Mouse (Mus musculus) stomach, embryonic 14.5 days (tissue): Measurements from ENCODE around the gene Palld. TPM values are rescaled to one million over a fixed set of nuclear protein-coding genes. Genes with fewer than 3 reads are reported as not detected.

Source experiments
- ATAC-seq: fragments of 200-750 bp; cut with Nextera tagmentation; 2 replicates; pipeline ENCODE4 v1.8.0; 2017; ENCODE audit warnings: low read depth, moderate TSS enrichment; ENCODE audit not compliant: insufficient number of reproducible peaks, insufficient read depth, low FRiP score
- H3K27ac ChIP-seq: fragments of 300-500 bp; sonication (generic); 2 replicates; pipeline ENCODE4 v1.5.1; 2014; ENCODE audit warnings: mild to moderate bottlenecking, low read length, moderate library complexity, mixed read lengths
- H3K27me3 ChIP-seq: fragments of 300-500 bp; sonication (generic); 2 replicates; pipeline ENCODE4 v1.6.1; 2014; ENCODE audit warnings: low read length, control low read depth, mixed read lengths; ENCODE audit not compliant: control insufficient read depth, insufficient read depth
- H3K36me3 ChIP-seq: fragments of 300-500 bp; sonication (generic); 2 replicates; pipeline ENCODE4 v1.6.1; 2014; ENCODE audit warnings: mild to moderate bottlenecking, control low read depth, low read length, moderate library complexity, mixed read lengths; ENCODE audit not compliant: control insufficient read depth, insufficient read depth
- H3K4me1 ChIP-seq: fragments of 300-500 bp; sonication (generic); 2 replicates; pipeline ENCODE4 v1.6.1; 2014; ENCODE audit warnings: low read length, control low read depth, mixed read lengths; ENCODE audit not compliant: control insufficient read depth, insufficient read depth
- H3K4me2 ChIP-seq: fragments of 300-500 bp; sonication (generic); replicated peaks from 2 replicates; pipeline ENCODE4 v1.6.1; 2014; ENCODE audit warnings: low read depth, low read length, control low read depth
- H3K4me3 ChIP-seq: fragments of 300-500 bp; sonication (generic); 2 replicates; pipeline ENCODE4 v1.5.1; 2014; ENCODE audit warnings: low read depth, low read length, control low read depth
- H3K9ac ChIP-seq: fragments of 300-500 bp; sonication (generic); replicated peaks from 2 replicates; pipeline ENCODE4 v1.6.1; 2014; ENCODE audit warnings: low read depth, mild to moderate bottlenecking, control low read depth, low read length, moderate library complexity, mixed read lengths
- H3K9me3 ChIP-seq: fragments of 300-500 bp; sonication (generic); 2 replicates; pipeline ENCODE4 v1.6.1; 2016; ENCODE audit warnings: low read depth, low read length, control low read depth; ENCODE audit not compliant: control insufficient read depth
- WGBS: fragments of 180-500 bp; shearing (Covaris S2); extraction: QIAGEN DNeasy Blood & Tissue Kit; methylation state at CpG from one replicate; pipeline ENCODE4 v1.1.7; 2014; 5-methylcytosine and 5-hydroxymethylcytosine counted together
- polyA plus RNA-seq: library from polyadenylated mRNA; unstranded; fragments of >200 nt; fragmentation: Nextera tagmentation; extraction: Ambion mirVana; gene quantifications from 2 replicates; pipeline ENCODE4 v1.2.1, GENCODE M21; 2014

The Palld gene
- polyA plus RNA-seq, 1 experiment from 2014 or later, result 91.0 TPM

DNA sequence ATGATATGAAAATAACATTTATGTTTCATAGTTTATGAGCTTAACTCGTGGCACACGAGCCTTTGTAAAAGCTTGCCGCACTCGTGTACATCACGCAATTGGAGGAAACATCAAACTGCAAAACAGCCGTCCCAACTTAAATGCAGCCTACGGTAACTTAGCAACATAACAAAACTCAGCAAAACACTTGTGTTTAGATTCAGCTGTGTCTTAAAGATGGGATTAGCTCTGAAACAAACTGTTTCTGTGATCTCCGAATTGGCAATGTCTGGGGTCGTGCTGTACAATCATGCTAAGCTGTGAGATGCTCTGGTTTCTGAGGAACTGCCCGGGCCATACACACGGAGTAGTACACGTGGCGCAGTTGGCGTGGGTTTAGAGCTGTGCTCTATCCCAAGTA lies 375.5 kb downstream of the Palld start:
- H3K4me2 ChIP-seq, result no peak overlapping the region
- ATAC-seq, result no peak
- H3K4me3 ChIP-seq, result no peak overlapping the region
- no peaks in the 10 kb centered on the region; the same call in 1 of the 2 replicates for H3K4me1 ChIP-seq
- peaks cover 44% of the 10 kb centered on the region for H3K36me3 ChIP-seq
- no peak overlapping the region for H3K9ac ChIP-seq
- no peak overlapping the region for H3K27ac ChIP-seq
- H3K9me3 ChIP-seq, result no peaks in the 10 kb centered on the region
- WGBS, result 75% methylated on average over 14 of the region's 14 CpGs
- H3K27me3 ChIP-seq, result no peaks in the 10 kb centered on the region

DNA sequence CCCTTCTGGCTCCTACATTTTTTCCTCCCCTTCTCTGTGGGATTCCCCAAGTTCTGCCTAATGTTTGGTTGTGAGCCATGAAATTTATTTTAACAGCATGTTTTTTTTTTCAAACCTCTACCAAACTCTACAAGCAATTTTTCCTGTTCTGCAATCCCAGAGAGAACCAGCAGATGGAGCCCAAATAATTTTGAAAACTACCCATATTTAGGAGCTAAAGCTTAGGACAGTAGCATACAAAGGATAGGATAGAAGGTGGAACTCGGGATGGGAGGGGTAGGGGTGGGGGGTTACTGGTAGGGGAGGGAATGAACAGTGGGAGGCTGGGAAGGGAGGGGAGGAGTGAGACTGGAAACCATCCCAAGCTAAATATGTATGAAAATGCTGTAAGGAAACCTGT lies 380.4 kb downstream of the Palld start:
- Histone ChIP-seq H3K4me2 (no peak overlapping the region), H3K4me1 (no peaks in the 10 kb centered on the region), H3K9me3 (no peaks in the 10 kb centered on the region), H3K9ac (no peak overlapping the region), H3K4me3 (no peak overlapping the region), H3K27ac (no peak overlapping the region), H3K36me3 (peaks cover 57% of the 10 kb centered on the region; the same call in 1 of the 2 replicates), H3K27me3 (no peaks in the 10 kb centered on the region)
- WGBS, result 0% methylated on average over 1 of the region's 1 CpGs
- no peak for ATAC-seq

GRCm38 (mm10) chr8:61517502-61518185 lies 384.8 kb downstream of the Palld start:
- Histone ChIP-seq H3K4me2 (no peak overlapping the region), H3K9me3 (no peaks in the 10 kb centered on the region), H3K27ac (no peak overlapping the region), H3K9ac (no peak overlapping the region), H3K4me3 (no peak overlapping the region), H3K36me3 (peaks cover 53% of the 10 kb centered on the region), H3K27me3 (no peaks in the 10 kb centered on the region), H3K4me1 (no peaks in the 10 kb centered on the region)
- no peak for ATAC-seq
- WGBS, result 80% methylated on average over 14 of the region's 14 CpGs

DNA sequence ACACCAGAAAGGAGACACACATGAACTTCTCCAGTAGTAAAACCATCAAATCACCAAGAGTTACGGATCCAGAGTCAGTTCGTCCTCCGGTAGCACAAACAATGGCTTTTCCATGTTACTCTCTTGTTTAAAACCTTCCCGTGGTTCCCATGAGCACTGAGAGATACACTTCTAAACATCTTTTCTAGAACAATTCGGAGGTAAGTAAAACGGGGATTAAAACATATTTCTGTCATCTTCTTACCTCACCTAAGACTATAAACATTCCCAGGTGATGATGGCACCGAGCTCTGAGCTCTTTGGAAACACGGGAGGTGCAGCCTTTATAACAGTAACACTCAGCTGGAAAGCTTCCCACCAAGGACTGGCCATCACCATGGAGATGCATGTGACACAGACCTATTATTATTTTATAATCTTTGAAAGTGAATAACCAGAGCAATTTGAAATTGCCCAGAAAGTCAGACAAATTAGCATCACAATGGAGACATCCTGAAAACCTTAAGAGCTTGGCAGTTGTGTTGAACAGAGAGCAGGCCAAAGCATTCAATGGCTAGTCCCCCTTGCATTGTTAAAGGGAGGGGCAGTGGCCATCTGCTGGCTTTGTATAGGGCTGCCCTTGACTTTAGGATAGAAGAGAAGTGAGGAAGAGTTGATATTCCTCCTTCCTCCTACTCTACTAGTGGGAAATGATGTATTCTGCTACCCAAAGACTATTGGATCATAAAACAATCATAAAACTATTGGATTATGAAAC lies 385.6 kb downstream of the Palld start:
- no peak for ATAC-seq
- Histone ChIP-seq H3K4me2 (no peak overlapping the region), H3K27me3 (no peaks in the 10 kb centered on the region), H3K9me3 (no peaks in the 10 kb centered on the region), H3K36me3 (peaks cover 55% of the 10 kb centered on the region), H3K27ac (no peak overlapping the region), H3K4me3 (no peak overlapping the region), H3K4me1 (no peaks in the 10 kb centered on the region), H3K9ac (no peak overlapping the region)
- 82% methylated on average over 8 of the region's 8 CpGs for WGBS

GRCm38 (mm10) chr8:61515931-61516744 lies 386.4 kb downstream of the Palld start:
- no peaks in the 10 kb centered on the region for H3K4me1 ChIP-seq
- no peak overlapping the region for H3K4me2 ChIP-seq
- WGBS, result 52% methylated on average over 25 of the region's 25 CpGs
- ATAC-seq, result peak; percentile 53; the same call in 1 of the 2 replicates
- H3K4me3 ChIP-seq, result no peak overlapping the region
- no peak overlapping the region for H3K27ac ChIP-seq
- H3K36me3 ChIP-seq, result peaks cover 48% of the 10 kb centered on the region
- no peak overlapping the region for H3K9ac ChIP-seq
- no peaks in the 10 kb centered on the region for H3K27me3 ChIP-seq
- H3K9me3 ChIP-seq, result no peaks in the 10 kb centered on the region

DNA sequence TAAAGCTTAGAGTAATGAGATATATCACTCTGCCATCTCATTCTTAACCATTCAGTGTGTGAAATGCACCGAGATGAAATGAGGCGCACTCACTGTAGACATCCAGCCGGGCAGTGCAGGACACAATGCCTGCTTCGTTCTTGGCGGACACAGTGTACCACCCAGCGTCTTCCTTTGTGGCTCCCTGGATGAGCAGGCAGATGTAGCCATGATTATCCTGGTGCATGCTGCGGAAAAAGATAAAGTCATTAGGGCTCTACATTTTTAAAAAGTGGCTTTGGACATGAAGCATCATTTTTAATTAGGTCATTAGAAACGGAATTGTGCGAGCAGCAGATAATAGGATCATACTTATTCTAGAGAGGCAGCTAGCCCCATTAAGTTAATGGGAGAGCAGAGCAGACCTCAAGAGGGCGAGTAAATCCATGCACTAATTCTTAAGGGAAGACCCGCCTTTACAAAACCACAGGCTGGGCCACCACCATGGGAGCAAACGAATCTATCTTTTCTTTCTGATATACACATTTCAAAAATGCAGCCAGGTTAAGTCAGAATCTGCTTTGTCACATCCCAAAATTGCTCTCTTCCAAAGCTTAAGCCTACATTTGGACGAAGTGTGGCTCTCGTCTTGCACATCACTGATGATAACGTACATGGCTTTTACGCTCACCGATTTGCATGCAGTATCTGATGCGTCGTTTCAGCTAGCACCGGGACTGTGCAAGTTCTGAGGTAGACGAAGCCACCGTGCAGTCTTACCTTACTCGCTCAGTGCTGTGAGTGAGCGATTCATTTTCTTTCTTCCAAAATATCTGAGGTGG lies 387.2 kb downstream of the Palld start:
- Histone ChIP-seq H3K4me3 (no peak overlapping the region), H3K4me1 (no peaks in the 10 kb centered on the region), H3K9me3 (no peaks in the 10 kb centered on the region), H3K9ac (no peak overlapping the region), H3K27me3 (no peaks in the 10 kb centered on the region), H3K4me2 (no peak overlapping the region), H3K36me3 (peaks cover 47% of the 10 kb centered on the region), H3K27ac (no peak overlapping the region)
- 92% methylated on average over 24 of the region's 24 CpGs for WGBS
- no peak for ATAC-seq

DNA sequence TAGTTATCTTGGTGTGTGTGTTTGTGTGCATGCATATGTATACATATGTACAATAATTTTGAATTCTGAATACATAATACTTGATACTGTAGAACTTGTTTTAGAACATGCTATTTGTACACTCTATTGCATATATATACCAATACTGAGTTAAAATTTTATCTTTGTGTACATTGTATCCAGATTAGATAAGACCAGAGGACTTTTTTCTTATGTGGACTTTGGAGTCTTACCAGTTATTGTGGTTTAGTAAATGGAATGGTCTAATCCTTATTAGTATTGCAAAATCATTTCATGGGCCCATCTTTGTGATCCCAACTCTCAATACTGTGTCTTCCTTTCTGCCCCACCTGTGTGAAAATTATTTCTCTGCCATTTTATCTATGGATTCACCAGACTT lies 400.2 kb downstream of the Palld start:
- peaks cover 5% of the 10 kb centered on the region; the same call in 1 of the 2 replicates for H3K36me3 ChIP-seq
- no peak overlapping the region for H3K27ac ChIP-seq
- H3K4me1 ChIP-seq, result no peaks in the 10 kb centered on the region
- H3K27me3 ChIP-seq, result no peaks in the 10 kb centered on the region
- H3K9ac ChIP-seq, result no peak overlapping the region
- H3K4me2 ChIP-seq, result no peak overlapping the region
- ATAC-seq, result no peak
- no peak overlapping the region for H3K4me3 ChIP-seq
- H3K9me3 ChIP-seq, result no peaks in the 10 kb centered on the region

DNA sequence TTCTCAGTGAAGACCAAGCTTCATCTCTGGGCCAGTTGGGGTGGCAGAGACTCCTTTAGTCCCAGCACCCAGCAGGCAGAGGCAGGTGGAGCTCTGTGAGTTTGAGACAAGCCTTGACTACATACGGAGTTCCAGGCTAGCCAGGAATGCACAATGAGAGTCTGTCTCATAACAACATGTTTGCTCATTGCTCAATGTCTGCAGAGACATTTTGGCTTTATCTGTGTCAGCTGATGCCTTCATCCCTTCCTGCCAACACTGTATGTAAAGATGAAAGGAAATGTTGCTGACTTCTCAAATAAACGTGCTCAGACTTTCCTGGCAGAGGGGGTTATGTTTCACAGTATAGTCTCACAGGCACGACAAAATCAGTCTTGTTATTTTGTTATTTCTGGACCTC lies 401.6 kb downstream of the Palld start:
- H3K4me1 ChIP-seq, result no peaks in the 10 kb centered on the region
- H3K36me3 ChIP-seq, result peaks cover 5% of the 10 kb centered on the region; the same call in 1 of the 2 replicates
- H3K9ac ChIP-seq, result no peak overlapping the region
- no peak overlapping the region for H3K27ac ChIP-seq
- H3K4me2 ChIP-seq, result no peak overlapping the region
- no peak overlapping the region for H3K4me3 ChIP-seq
- no peaks in the 10 kb centered on the region for H3K9me3 ChIP-seq
- WGBS, result 63% methylated on average over 3 of the region's 3 CpGs
- no peaks in the 10 kb centered on the region for H3K27me3 ChIP-seq
- no peak for ATAC-seq
